Mouse (Mus musculus) c-Kit-positive CD71-positive TER-119-positive erythroid progenitor cells, embryonic 14.5 days (primary cell): ENCODE results near the gene Hlcs.

Source experiments
- DNase-seq: peaks from one replicate; pipeline ENCODE4 v3.0.0-alpha.2; 2013; ENCODE audit warnings: low spot score

Gene Hlcs

GRCm38 (mm10) chr16:94246058-94246784, 67.2 kb downstream of the Hlcs start:
- no peak for DNase-seq

- no peak for DNase-seq
These were observed 72.2 kb downstream of the Hlcs start for GRCm38 (mm10) chr16:94241126-94241525.

GRCm38 (mm10) chr16:94240190-94240589, 73.2 kb downstream of the Hlcs start:
- DNase-seq: no peak

- DNase-seq: no peak
These were observed 73.8 kb downstream of the Hlcs start for GRCm38 (mm10) chr16:94239567-94239966.

GRCm38 (mm10) chr16:94239146-94239545, 74.2 kb downstream of the Hlcs start:
- no peak for DNase-seq

GRCm38 (mm10) chr16:94237130-94237484, 76.3 kb downstream of the Hlcs start:
- DNase-seq: no peak

GRCm38 (mm10) chr16:94236226-94237129, 76.9 kb downstream of the Hlcs start:
- peak; percentile 15 for DNase-seq

GRCm38 (mm10) chr16:94235718-94236117, 77.7 kb downstream of the Hlcs start:
- peak; percentile 42 for DNase-seq

GRCm38 (mm10) chr16:94234202-94234601, 79.2 kb downstream of the Hlcs start:
- no peak for DNase-seq

GRCm38 (mm10) chr16:94230909-94231575, 82.3 kb downstream of the Hlcs start:
- DNase-seq: no peak

- no peak for DNase-seq
These were observed 82.9 kb downstream of the Hlcs start for GRCm38 (mm10) chr16:94230499-94230898.

GRCm38 (mm10) chr16:94229890-94230289, 83.5 kb downstream of the Hlcs start:
- DNase-seq: no peak

GRCm38 (mm10) chr16:94228858-94229555, 84.4 kb downstream of the Hlcs start:
- no peak for DNase-seq

- DNase-seq: no peak
These were observed 85.9 kb downstream of the Hlcs start for GRCm38 (mm10) chr16:94227328-94228018.

GRCm38 (mm10) chr16:94223363-94223720, 90.0 kb downstream of the Hlcs start:
- DNase-seq: no peak

- no peak for DNase-seq
These were observed 90.6 kb downstream of the Hlcs start for GRCm38 (mm10) chr16:94222646-94223362.

- no peak for DNase-seq
These were observed 102.5 kb downstream of the Hlcs start for GRCm38 (mm10) chr16:94210689-94211357.

- DNase-seq: no peak
These were observed 103.7 kb downstream of the Hlcs start for GRCm38 (mm10) chr16:94209626-94210025.

GRCm38 (mm10) chr16:94208826-94209225, 104.5 kb downstream of the Hlcs start:
- DNase-seq: no peak

GRCm38 (mm10) chr16:94208152-94208551, 105.2 kb downstream of the Hlcs start:
- DNase-seq: no peak
